Mouse (Mus musculus) ES-Bruce4 (cell line): ENCODE results near the gene Gpx3. TPM values are rescaled to one million over a fixed set of nuclear protein-coding genes. Genes with fewer than 3 reads are reported as not detected.

Experiments
- H3K27ac ChIP-seq: 2 replicates; pipeline ENCODE4 v1.5.1; 2012; ENCODE audit warnings: low read length, inconsistent platforms; ENCODE audit not compliant: insufficient read depth
- H3K27me3 ChIP-seq: 2 replicates; pipeline ENCODE4 v1.6.1; 2012; ENCODE audit warnings: mild to moderate bottlenecking, low read length, inconsistent platforms; ENCODE audit not compliant: control insufficient read depth, poor library complexity, insufficient read depth, severe bottlenecking
- H3K36me3 ChIP-seq: 2 replicates; pipeline ENCODE4 v1.6.1; 2012; ENCODE audit warnings: inconsistent platforms, mild to moderate bottlenecking, low read length, moderate library complexity; ENCODE audit not compliant: control insufficient read depth, poor library complexity, insufficient read depth, severe bottlenecking
- H3K4me1 ChIP-seq: one replicate; pipeline ENCODE4 v1.8.1; 2011; ENCODE audit warnings: low read length; ENCODE audit not compliant: control insufficient read depth, insufficient read depth
- H3K4me3 ChIP-seq: 2 replicates; pipeline ENCODE4 v1.5.1; 2011; ENCODE audit warnings: low read depth, mild to moderate bottlenecking, low read length
- H3K9ac ChIP-seq: 2 replicates; pipeline ENCODE4 v1.6.1; 2012; ENCODE audit warnings: low read depth, mild to moderate bottlenecking, inconsistent platforms; ENCODE audit not compliant: poor library complexity, severe bottlenecking
- H3K9me3 ChIP-seq: replicated peaks from 2 replicates; pipeline ENCODE4 v1.6.1; 2012; ENCODE audit warnings: mild to moderate bottlenecking, low read length, inconsistent platforms; ENCODE audit not compliant: control insufficient read depth, poor library complexity, insufficient read depth, severe bottlenecking
- CTCF ChIP-seq: IDR thresholded peaks from one replicate; pipeline ENCODE4 v1.8.1; 2011; ENCODE audit warnings: low read depth, low read length
- EP300 ChIP-seq: IDR thresholded peaks from 2 replicates; pipeline ENCODE4 v1.6.1; 2011; ENCODE audit warnings: low read depth, low read length; ENCODE audit not compliant: insufficient read depth
- POLR2A ChIP-seq: IDR thresholded peaks from one replicate; pipeline ENCODE4 v1.8.1; 2011; ENCODE audit warnings: low read length; ENCODE audit not compliant: insufficient read depth
- polyA plus RNA-seq: library from polyadenylated mRNA; stranded (reverse); fragments of >200 nt; gene quantifications from 2 replicates; pipeline ENCODE4 v1.2.4, GENCODE M21; 2011; ENCODE audit warnings: low read depth; ENCODE audit not compliant: missing spikeins, insufficient read depth, insufficient read length

Gene Gpx3
- polyA plus RNA-seq, 1 experiment = 52.4 TPM

DNA sequence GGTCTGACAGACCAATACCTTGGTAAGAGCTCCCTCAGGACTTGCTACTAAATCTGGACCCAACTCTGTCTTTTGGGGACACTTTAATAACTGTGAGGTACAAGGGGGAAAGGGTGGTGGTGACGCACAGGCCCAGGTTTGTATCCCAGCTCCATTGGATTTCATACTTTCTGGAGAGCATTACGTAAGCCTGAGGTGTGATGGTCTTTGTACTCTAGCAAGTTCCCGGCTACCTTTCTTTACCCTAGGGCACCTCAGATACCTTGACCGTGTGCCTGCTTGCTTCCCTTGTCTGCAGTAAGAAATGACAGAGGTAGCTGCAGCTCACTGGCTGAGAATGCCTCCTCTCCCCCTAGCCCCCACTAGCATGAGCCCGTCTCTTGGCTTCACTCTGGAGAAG lies 5.0 kb downstream of the Gpx3 start:
- TF ChIP-seq POLR2A (no peak), CTCF (no peak), EP300 (no peak)
- Histone ChIP-seq H3K36me3 (peaks cover 15% of the 10 kb centered on the region), H3K9me3 (no peaks in the 10 kb centered on the region), H3K27ac (no peak overlapping the region), H3K4me1 (no peaks in the 10 kb centered on the region), H3K27me3 (no peaks in the 10 kb centered on the region), H3K4me3 (no peak overlapping the region), H3K9ac (no peak overlapping the region)

- no peak overlapping the region for H3K27ac ChIP-seq
- H3K9me3 ChIP-seq = no peaks in the 10 kb centered on the region
- peaks cover 23% of the 10 kb centered on the region for H3K36me3 ChIP-seq
- no peak overlapping the region for H3K9ac ChIP-seq
- no peaks in the 10 kb centered on the region for H3K4me1 ChIP-seq
- no peaks in the 10 kb centered on the region for H3K27me3 ChIP-seq
- no peak overlapping the region for H3K4me3 ChIP-seq
- TF ChIP-seq POLR2A (no peak), EP300 (no peak), CTCF (no peak)
These were observed 7.0 kb downstream of the Gpx3 start for GRCm38 (mm10) chr11:54909273-54909672.

DNA sequence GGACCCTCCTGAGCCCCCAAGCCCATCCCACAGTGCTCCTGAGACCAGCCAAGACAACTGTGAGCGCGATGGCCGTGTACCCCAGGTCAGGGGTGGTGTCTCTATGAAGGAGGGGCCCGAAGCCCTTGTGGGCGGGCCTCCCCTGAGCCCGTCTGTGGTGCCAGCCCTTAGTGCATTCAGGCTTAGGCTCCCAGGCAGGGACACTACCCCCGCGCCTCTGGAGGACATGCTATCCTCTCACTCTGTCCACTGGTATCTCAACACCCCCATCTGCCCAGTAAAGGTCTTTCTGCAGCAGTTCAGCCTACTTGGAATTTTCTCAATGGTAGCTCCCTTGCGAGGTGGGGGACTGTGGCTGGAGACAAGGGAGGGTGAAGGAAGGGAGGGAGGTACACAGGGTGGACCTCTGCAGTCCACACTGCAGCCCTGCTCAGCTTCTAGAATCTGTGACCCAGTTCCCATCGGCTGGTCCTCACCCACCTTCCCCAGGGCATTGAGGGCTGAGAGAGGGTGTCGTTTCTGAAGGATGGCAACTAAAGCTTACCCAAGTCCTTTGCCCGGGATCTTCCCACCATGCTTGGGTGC lies 7.9 kb downstream of the Gpx3 start:
- no peaks in the 10 kb centered on the region for H3K27me3 ChIP-seq
- H3K9ac ChIP-seq = no peak overlapping the region
- H3K36me3 ChIP-seq = peaks cover 32% of the 10 kb centered on the region
- no peak overlapping the region for H3K4me3 ChIP-seq
- no peaks in the 10 kb centered on the region for H3K9me3 ChIP-seq
- no peaks in the 10 kb centered on the region for H3K4me1 ChIP-seq
- H3K27ac ChIP-seq = no peak overlapping the region
- TF ChIP-seq POLR2A (no peak), EP300 (no peak), CTCF (no peak)

DNA sequence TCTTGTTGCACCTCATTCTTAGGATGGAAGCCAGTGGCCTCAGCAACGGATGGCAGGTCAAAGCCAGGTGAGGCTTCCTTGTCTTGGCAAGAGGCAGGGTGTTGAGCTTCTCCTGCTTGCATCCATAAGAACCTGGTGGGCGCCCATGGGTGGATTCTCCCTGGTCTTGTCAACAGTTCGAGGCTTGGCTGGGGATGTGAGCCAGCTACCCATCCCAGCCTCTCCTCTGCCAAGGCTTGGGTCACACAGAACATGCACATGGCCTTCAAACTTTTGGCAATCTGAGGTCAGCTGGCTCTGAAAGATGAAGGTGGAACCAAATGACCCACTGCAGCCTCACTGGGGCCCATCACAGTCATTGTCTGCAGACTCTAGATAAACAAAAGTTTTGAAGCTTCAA lies 8.9 kb downstream of the Gpx3 start:
- Histone ChIP-seq H3K9ac (no peak overlapping the region), H3K4me3 (no peak overlapping the region), H3K27me3 (no peaks in the 10 kb centered on the region), H3K4me1 (no peaks in the 10 kb centered on the region), H3K27ac (no peak overlapping the region), H3K36me3 (peaks cover 40% of the 10 kb centered on the region), H3K9me3 (no peaks in the 10 kb centered on the region)
- no peak for TF ChIP-seq CTCF
- no peak for TF ChIP-seq EP300

DNA sequence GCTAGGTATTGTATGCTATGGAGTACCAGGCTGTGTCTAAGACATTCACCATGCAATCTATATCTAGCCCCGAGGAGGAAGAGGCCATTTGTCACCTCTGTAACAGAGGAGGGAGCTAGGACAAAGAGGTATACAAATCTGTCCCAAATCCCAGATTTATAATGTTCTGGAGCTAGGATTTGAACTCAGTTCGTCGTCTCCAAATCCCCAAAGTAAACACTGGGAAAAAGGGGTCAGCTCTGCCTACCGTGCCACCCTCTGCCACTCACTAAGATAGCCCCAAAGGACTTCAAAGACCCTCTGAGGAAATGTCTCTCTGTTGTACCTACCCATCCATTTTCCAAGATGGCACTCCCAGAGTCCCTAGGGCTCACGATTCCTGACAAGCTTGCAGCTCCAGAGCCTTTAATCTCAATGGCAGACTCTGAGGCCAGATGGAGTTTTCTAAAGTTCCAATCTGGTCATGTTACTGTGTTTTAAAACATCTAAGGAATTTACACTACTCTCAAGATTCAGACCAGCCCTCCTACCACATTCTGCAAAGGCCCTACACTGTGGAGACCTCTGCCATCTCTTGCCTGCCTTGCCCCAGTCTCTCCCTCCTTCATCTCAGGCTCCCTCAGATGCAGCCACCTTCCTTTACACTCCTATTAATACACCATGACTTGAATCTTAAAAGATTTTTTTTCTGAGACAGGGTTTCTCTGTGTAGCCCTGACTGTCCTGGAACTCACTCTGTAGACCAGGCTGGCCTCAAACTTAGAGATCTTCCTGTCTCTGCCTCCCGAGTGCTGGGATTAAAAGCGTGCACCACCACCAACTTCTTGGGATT lies 9.6 kb downstream of the Gpx3 start:
- Histone ChIP-seq H3K9me3 (no peaks in the 10 kb centered on the region), H3K36me3 (peaks cover 46% of the 10 kb centered on the region), H3K27me3 (no peaks in the 10 kb centered on the region), H3K9ac (no peak overlapping the region), H3K4me3 (no peak overlapping the region), H3K27ac (no peak overlapping the region), H3K4me1 (no peaks in the 10 kb centered on the region)
- no peak for TF ChIP-seq EP300
- no peak for TF ChIP-seq CTCF
- TF ChIP-seq POLR2A = no peak
